Mouse (Mus musculus) small intestine, adult 2 months (tissue): ENCODE measurements at regions not wholly inside any gene's neighbourhood (a gene's known extent, or its start where the extent isn't known, plus 50 kb on each side); places are given as distances from the start of the nearest gene placed in this dataset.

Experiments used
- CTCF ChIP-seq: fragments of 200-500 bp; IDR thresholded peaks from 2 replicates; pipeline ENCODE4 v1.5.1; 2012; ENCODE audit warnings: low read depth, mild to moderate bottlenecking, control low read depth, inconsistent platforms, low read length, moderate library complexity, mixed read lengths; ENCODE audit not compliant: insufficient replicate concordance, insufficient read length; ENCODE audit errors: extremely low read depth
- POLR2A ChIP-seq: fragments of 200-500 bp; IDR thresholded peaks from 2 replicates; pipeline ENCODE4 v1.6.1; 2012; ENCODE audit warnings: low read depth, mild to moderate bottlenecking, control low read depth, inconsistent platforms, low read length, moderate library complexity

- TF ChIP-seq POLR2A: no peak
- no peak for TF ChIP-seq CTCF
These were observed 280.5 kb upstream of the Gk2 start for GRCm38 (mm10) chr5:97737339-97737738.
